Mouse (Mus musculus) myocyte (in vitro differentiated cells): ENCODE data around the gene Tmem174. TPM values are rescaled to one million over a fixed set of nuclear protein-coding genes. Genes with fewer than 3 reads are reported as not detected.

ENCODE experiments used
- H3K27me3 ChIP-seq: one replicate; pipeline ENCODE4 v1.6.1; 2011; ENCODE audit not compliant: control insufficient read depth, insufficient read depth, insufficient read length
- H3K36me3 ChIP-seq: one replicate; pipeline ENCODE4 v1.6.1; 2011; ENCODE audit not compliant: control insufficient read depth, insufficient read depth
- H3K4me2 ChIP-seq: one replicate; pipeline ENCODE4 v1.6.1; 2011; ENCODE audit warnings: low read depth, control low read depth
- H3K4me3 ChIP-seq: one replicate; pipeline ENCODE4 v1.5.1; 2011; ENCODE audit warnings: mild to moderate bottlenecking, control low read depth, moderate library complexity
- H3K79me2 ChIP-seq: one replicate; pipeline ENCODE4 v1.6.1; 2011; ENCODE audit not compliant: control insufficient read depth, insufficient read depth
- H3ac ChIP-seq: one replicate; pipeline ENCODE4 v1.6.1; 2011; ENCODE audit not compliant: control insufficient read depth, insufficient read length
- CEBPB ChIP-seq: IDR thresholded peaks from 2 replicates; pipeline ENCODE4 v1.6.1; 2011; ENCODE audit warnings: mild to moderate bottlenecking, moderate library complexity; ENCODE audit not compliant: poor library complexity, insufficient read depth, severe bottlenecking
- E2F4 ChIP-seq: IDR thresholded peaks from one replicate; pipeline ENCODE4 v1.6.1; 2011; ENCODE audit warnings: mild to moderate bottlenecking, control low read depth, moderate library complexity; ENCODE audit not compliant: insufficient read depth
- MAX ChIP-seq: IDR thresholded peaks from one replicate; pipeline ENCODE4 v1.6.1; 2011; ENCODE audit warnings: low read depth, mild to moderate bottlenecking, control low read depth
- MYOD1 ChIP-seq, 3 experiments: IDR thresholded peaks; one replicate each; pipeline ENCODE4 v1.6.1; 2011; ENCODE audit warnings: control low read depth in 2 of 3, low read depth in 2 of 3, mild to moderate bottlenecking in 2 of 3, moderate library complexity in 1 of 3; ENCODE audit not compliant: insufficient read length in 2 of 3, control insufficient read depth in 1 of 3
- MYOG ChIP-seq, 3 experiments: IDR thresholded peaks; one replicate each; pipeline ENCODE4 v1.6.1; 2011; ENCODE audit warnings: control low read depth in 2 of 3, low read depth in 2 of 3, mild to moderate bottlenecking in 2 of 3; ENCODE audit not compliant: insufficient read length in 2 of 3, control insufficient read depth in 1 of 3, insufficient read depth in 1 of 3
- POLR2A ChIP-seq: IDR thresholded peaks from one replicate; pipeline ENCODE4 v1.6.1; 2011; ENCODE audit warnings: low read depth, mild to moderate bottlenecking, control low read depth, moderate library complexity; ENCODE audit not compliant: insufficient read length
- POLR2AphosphoS2 ChIP-seq: IDR thresholded peaks from one replicate; pipeline ENCODE4 v1.6.1; 2011; ENCODE audit warnings: low read depth, control low read depth; ENCODE audit not compliant: insufficient read length
- REST ChIP-seq: IDR thresholded peaks from one replicate; pipeline ENCODE4 v1.6.1; 2011; ENCODE audit warnings: mild to moderate bottlenecking, control low read depth, moderate library complexity; ENCODE audit not compliant: insufficient read depth, insufficient read length
- SRF ChIP-seq: IDR thresholded peaks from one replicate; pipeline ENCODE4 v1.6.1; 2011; ENCODE audit warnings: low read depth; ENCODE audit not compliant: control insufficient read depth, insufficient read length
- TCF12 ChIP-seq: IDR thresholded peaks from one replicate; pipeline ENCODE4 v1.6.1; 2011; ENCODE audit warnings: mild to moderate bottlenecking, control low read depth; ENCODE audit not compliant: poor library complexity, insufficient read depth, severe bottlenecking
- TCF3 ChIP-seq: IDR thresholded peaks from one replicate; pipeline ENCODE4 v1.6.1; 2011; ENCODE audit warnings: low read depth, control low read depth; ENCODE audit not compliant: insufficient read length
- USF1 ChIP-seq: IDR thresholded peaks from one replicate; pipeline ENCODE4 v1.6.1; 2011; ENCODE audit warnings: low read depth, mild to moderate bottlenecking, control low read depth, moderate library complexity
- polyA plus RNA-seq: library from polyadenylated mRNA; unstranded; fragments of >200 nt; fragmentation: generic; extraction: Trizol; gene quantifications from one replicate; pipeline ENCODE4 v1.2.1, GENCODE M21; 2012; ENCODE audit warnings: missing spikeins

Gene Tmem174
- polyA plus RNA-seq, 1 experiment = not detected

DNA sequence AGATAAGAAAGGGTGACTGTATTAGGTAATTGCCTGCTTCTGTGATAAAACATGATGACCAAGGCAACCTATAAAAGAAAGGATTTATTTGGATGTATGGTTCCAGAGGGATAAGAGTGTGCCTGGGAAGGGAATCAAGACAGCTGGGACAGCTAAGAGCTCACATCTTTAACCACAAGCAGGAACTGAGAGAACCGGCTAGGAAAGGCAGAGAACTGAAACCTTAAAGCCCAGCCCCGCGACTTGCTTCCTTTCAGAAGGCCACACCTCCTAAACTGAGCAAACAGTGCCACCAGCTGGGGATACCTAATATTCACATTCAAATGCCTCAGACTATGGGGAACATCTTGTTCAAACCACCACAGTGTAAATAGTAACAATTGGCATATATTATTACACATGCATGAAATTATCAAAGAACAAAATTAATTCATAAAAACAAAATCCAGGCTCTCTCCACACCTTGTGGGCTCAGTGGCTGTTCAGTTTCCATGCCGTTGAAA is 25.0 kb upstream of the Tmem174 start:
- no peaks in the 10 kb centered on the region for H3K27me3 ChIP-seq
- H3K4me2 ChIP-seq = no peak overlapping the region
- no peaks in the 10 kb centered on the region for H3K79me2 ChIP-seq
- no peak overlapping the region for H3K4me3 ChIP-seq
- no peaks in the 10 kb centered on the region for H3K36me3 ChIP-seq
- no peak overlapping the region for H3ac ChIP-seq
- TF ChIP-seq POLR2AphosphoS2 = no peak
- no peak for TF ChIP-seq USF1
- TF ChIP-seq TCF12 = no peak
- TF ChIP-seq CEBPB = no peak
- no peak for TF ChIP-seq E2F4
- TF ChIP-seq MAX = no peak
- no peak for TF ChIP-seq MYOG (IDR thresholded peaks at IDR 0.05; ENCODE audit: control insufficient read depth in 1 of 3, insufficient read depth in 1 of 3, insufficient read length in 2 of 3, low read depth in 2 of 3)
- TF ChIP-seq SRF = no peak
- no peak for TF ChIP-seq POLR2A

DNA sequence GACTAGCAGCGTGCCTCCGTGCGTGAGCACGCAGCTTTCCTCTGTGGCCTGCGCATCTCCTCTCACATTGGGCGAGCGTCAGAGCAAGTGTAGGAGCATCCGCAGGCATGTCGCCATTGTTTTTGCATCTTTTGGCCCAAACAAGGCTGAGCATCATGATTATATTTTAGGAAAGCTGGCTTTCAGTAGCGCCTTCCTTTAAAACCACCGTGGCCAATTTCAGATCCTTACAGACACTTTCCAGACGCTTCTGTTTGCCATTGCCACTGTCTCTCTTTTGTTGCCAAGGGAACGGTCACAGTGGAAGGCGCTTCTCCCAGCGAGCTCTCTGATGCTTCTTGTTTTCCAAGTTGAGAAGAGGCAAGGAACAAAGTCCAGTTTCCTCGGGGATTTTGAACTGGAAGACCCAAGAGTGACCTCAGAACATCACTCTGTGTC is 18.8 kb upstream of the Tmem174 start:
- Histone ChIP-seq H3K4me3 (no peak overlapping the region), H3K4me2 (no peak overlapping the region), H3ac (no peak overlapping the region), H3K79me2 (no peaks in the 10 kb centered on the region), H3K27me3 (no peaks in the 10 kb centered on the region), H3K36me3 (no peaks in the 10 kb centered on the region)
- TF ChIP-seq TCF3 = no peak
- TF ChIP-seq TCF12 = no peak
- no peak for TF ChIP-seq USF1

DNA sequence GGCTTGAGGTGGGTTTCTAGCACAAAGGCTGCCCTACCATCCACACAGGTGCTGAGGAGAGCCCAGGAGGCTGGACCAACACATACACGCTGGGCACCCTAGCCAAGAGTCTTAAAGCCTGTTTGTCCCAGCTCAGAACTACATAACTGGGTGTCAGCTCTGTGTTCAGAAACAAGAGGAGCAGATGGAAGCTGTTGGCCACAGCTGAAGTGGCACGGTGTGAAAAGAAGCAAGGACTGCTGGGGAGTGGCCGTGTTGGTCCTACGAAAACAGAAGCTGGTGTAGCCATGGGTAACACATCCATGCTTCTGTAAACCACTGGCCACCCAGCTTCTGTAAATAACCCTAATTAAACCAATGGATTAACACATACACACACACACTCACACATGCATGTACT is 18.1 kb upstream of the Tmem174 start:
- TF ChIP-seq TCF12 (no peak), MAX (no peak), TCF3 (no peak), MYOG (IDR thresholded peaks at IDR 0.05; ENCODE audit: control insufficient read depth in 1 of 3, insufficient read depth in 1 of 3, insufficient read length in 2 of 3, low read depth in 2 of 3) (no peak), CEBPB (no peak), REST (no peak), POLR2AphosphoS2 (no peak), USF1 (no peak), SRF (no peak), MYOD1 (IDR thresholded peaks at IDR 0.05; ENCODE audit: control insufficient read depth in 1 of 3, insufficient read length in 2 of 3, low read depth in 2 of 3) (no peak), POLR2A (no peak), E2F4 (no peak)
- Histone ChIP-seq H3K4me3 (no peak overlapping the region), H3ac (no peak overlapping the region), H3K27me3 (no peaks in the 10 kb centered on the region), H3K4me2 (peak overlapping the region; percentile 26), H3K79me2 (no peaks in the 10 kb centered on the region), H3K36me3 (no peaks in the 10 kb centered on the region)

DNA sequence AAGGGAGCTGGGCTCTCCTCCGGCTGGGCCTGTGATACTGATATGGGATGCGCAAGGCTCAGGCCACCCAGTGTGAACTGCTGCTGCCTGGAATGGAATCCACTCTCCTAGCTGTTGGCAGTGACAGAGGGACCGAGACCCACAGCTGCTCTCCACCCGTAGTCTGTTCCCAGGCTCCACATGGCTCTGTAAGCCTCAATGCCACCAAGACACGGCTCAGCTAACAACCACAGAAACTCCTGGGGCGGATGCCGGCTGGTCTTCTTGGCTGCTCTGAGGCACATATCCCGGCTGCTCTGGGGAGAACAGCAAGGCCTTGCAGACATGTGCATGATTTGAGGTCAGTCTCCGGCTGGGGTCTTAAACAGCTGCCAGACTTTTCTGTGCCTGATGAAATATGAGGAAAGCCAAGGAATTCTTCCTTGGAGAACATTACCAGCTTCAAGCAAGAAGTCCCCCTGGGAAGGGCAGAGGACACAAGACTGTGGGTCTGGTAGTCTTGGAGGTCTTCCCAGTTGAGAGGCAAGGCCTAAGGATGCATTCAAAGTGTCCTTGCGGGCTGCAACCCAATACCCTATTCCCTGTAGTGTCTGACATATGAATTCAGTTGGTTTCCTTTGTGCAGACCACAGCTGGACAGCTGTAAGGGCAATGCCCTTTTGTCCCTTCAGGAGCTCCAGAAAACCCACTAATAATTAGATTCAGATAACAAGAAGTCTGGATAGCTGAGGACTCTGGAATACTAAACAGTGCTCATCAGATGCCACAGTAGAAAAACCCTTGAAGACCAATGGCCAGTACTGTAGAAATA is 17.1 kb upstream of the Tmem174 start:
- Histone ChIP-seq H3K4me3 (peak overlapping the region; percentile 3), H3ac (no peak overlapping the region), H3K27me3 (no peaks in the 10 kb centered on the region), H3K4me2 (peak overlapping the region; percentile 33), H3K36me3 (no peaks in the 10 kb centered on the region), H3K79me2 (no peaks in the 10 kb centered on the region)
- no peak for TF ChIP-seq POLR2A
- no peak for TF ChIP-seq MAX
- peak; percentile 14 for TF ChIP-seq POLR2AphosphoS2
- no peak for TF ChIP-seq E2F4
- TF ChIP-seq TCF3 = peak; percentile 76
- peak; percentile 65 for TF ChIP-seq TCF12
- TF ChIP-seq SRF = peak; percentile 70
- TF ChIP-seq MYOG (IDR thresholded peaks at IDR 0.05; ENCODE audit: control insufficient read depth in 1 of 3, insufficient read depth in 1 of 3, insufficient read length in 2 of 3, low read depth in 2 of 3) = peak; percentile 83 to 98 (median 96)
- TF ChIP-seq CEBPB = peak; percentile 86
- no peak for TF ChIP-seq REST
- TF ChIP-seq MYOD1 (IDR thresholded peaks at IDR 0.05; ENCODE audit: control insufficient read depth in 1 of 3, insufficient read length in 2 of 3, low read depth in 2 of 3) = peak; percentile 10 to 93 (median 93)
- TF ChIP-seq USF1 = no peak

DNA sequence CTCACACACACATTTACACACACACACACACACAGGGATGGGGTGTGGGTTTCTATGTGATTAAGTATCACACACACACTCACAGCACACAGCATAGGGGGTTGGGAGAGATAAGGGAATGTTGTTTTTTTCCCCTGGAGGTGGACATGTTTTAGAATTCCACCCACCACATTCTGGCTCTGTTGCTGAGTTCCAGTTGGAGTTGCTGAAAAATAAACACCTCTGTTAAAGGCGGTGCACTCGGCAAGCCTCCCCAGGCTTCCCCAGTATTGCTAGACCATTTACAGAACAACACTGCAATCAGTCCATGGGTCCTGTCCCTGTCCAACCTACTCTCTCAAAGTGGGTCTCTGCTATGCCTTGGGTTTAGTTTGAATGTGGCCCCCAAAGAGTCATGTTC is 15.0 kb upstream of the Tmem174 start:
- H3ac ChIP-seq = no peak overlapping the region
- H3K27me3 ChIP-seq = no peaks in the 10 kb centered on the region
- H3K79me2 ChIP-seq = no peaks in the 10 kb centered on the region
- TF ChIP-seq TCF3 = no peak
- no peak for TF ChIP-seq CEBPB
- TF ChIP-seq MYOD1 (IDR thresholded peaks at IDR 0.05; ENCODE audit: control insufficient read depth in 1 of 3, insufficient read length in 2 of 3, low read depth in 2 of 3) = no peak
- TF ChIP-seq E2F4 = no peak
- no peak for TF ChIP-seq TCF12
- no peak for TF ChIP-seq POLR2AphosphoS2
- no peak for TF ChIP-seq MAX
- no peak for TF ChIP-seq REST
- TF ChIP-seq USF1 = no peak
- no peak for TF ChIP-seq POLR2A
- no peak for TF ChIP-seq MYOG (IDR thresholded peaks at IDR 0.05; ENCODE audit: control insufficient read depth in 1 of 3, insufficient read depth in 1 of 3, insufficient read length in 2 of 3, low read depth in 2 of 3)
- TF ChIP-seq SRF = no peak
- peak overlapping the region; percentile 33 for H3K4me2 ChIP-seq
- no peaks in the 10 kb centered on the region for H3K36me3 ChIP-seq
- H3K4me3 ChIP-seq = no peak overlapping the region
